ENCODE assay signal across 23 mouse cellular contexts in genomic region chr14:122888480-122888872, GRCm38 (mm10). TPM values are rescaled to one million over a fixed set of nuclear protein-coding genes. Genes with fewer than 3 reads are reported as not detected.
DNase-seq lines count a peak whose midpoint lies in the region; ATAC-seq and TF ChIP-seq lines count a peak whose summit lies in the region.
"Had no signal": no experiment of that assay in that cellular context is flagged by ENCODE, and none has a peak within 500 bp of the region (broad histone marks: within the 10 kb centered on the region; RNA-seq: fewer than 3 reads in every experiment).

No protein-coding gene starts in this region.

- 53% methylated on average over 1 of the region's 1 CpGs for WGBS in heart, embryonic 10.5 days
- WGBS in heart, embryonic 13.5 days = 46% methylated on average over 1 of the region's 1 CpGs
- 41% methylated on average over 1 of the region's 1 CpGs for WGBS in heart, embryonic 16.5 days
- WGBS in stomach, postnatal 0 days = 93% methylated on average over 1 of the region's 1 CpGs

- peak overlapping the region; percentile 42; the same call in 1 of the 2 replicates for H3K27ac ChIP-seq in heart, embryonic 10.5 days
- H3K27ac ChIP-seq in heart, embryonic 13.5 days (replicated peaks) = peak overlapping the region; percentile 68
- H3K27ac ChIP-seq in heart, embryonic 16.5 days (ENCODE audit: low read length) = peak overlapping the region; percentile 1; the same call in 1 of the 2 replicates
- no peak overlapping the region for H3K27ac ChIP-seq in stomach, postnatal 0 days (replicated peaks)
- H3K27ac ChIP-seq: forebrain, embryonic 10.5 days; forebrain, embryonic 13.5 days; gastrocnemius, adult 2 months; hindbrain, embryonic 10.5 days; hindbrain, embryonic 13.5 days had no signal

- H3K4me1 ChIP-seq in heart, embryonic 10.5 days = peaks cover 21% of the 10 kb centered on the region
- peaks cover 19% of the 10 kb centered on the region for H3K4me1 ChIP-seq in heart, embryonic 13.5 days
- H3K4me1 ChIP-seq in heart, embryonic 16.5 days (ENCODE audit: control insufficient read depth, insufficient read depth, low read length) = peaks cover 15% of the 10 kb centered on the region
- no peaks in the 10 kb centered on the region for H3K4me1 ChIP-seq in stomach, postnatal 0 days (replicated peaks; ENCODE audit: control insufficient read depth, insufficient read depth)

- TF ChIP-seq EP300 in stomach, postnatal 0 days (optimal IDR thresholded peaks at IDR 0.05) = no peak

- no peak overlapping the region for H3K9ac ChIP-seq in heart, embryonic 13.5 days
- H3K9ac ChIP-seq in heart, embryonic 16.5 days (ENCODE audit: low read length) = no peak overlapping the region
- H3K9ac ChIP-seq in stomach, postnatal 0 days (ENCODE audit: low read length) = no peak overlapping the region
- H3K9ac ChIP-seq: forebrain, embryonic 13.5 days; hindbrain, embryonic 13.5 days had no signal

- no peak overlapping the region for H3K4me2 ChIP-seq in heart, embryonic 13.5 days
- H3K4me2 ChIP-seq in heart, embryonic 16.5 days (ENCODE audit: low read depth, low read length) = no peak overlapping the region
- H3K4me2 ChIP-seq in stomach, postnatal 0 days (replicated peaks; ENCODE audit: low read depth) = no peak overlapping the region
- H3K4me2 ChIP-seq: forebrain, embryonic 13.5 days; hindbrain, embryonic 13.5 days had no signal

- no peak for ATAC-seq in heart, embryonic 13.5 days (ENCODE audit: extremely low read depth, insufficient number of reproducible peaks, low FRiP score, low TSS enrichment)
- peak; percentile 59 for ATAC-seq in heart, embryonic 16.5 days (replicated peaks; ENCODE audit: extremely low read depth, insufficient read depth, low FRiP score)
- no peak for ATAC-seq in stomach, postnatal 0 days (ENCODE audit: low FRiP score, low TSS enrichment)
- ATAC-seq: CD4-positive, CD25-positive, alpha-beta regulatory T cell, adult 4 months; forebrain, embryonic 13.5 days; forebrain, embryonic 16.5 days; hindbrain, embryonic 16.5 days; intestine, postnatal 0 days had no signal

- H3K27me3 ChIP-seq in heart, embryonic 10.5 days (ENCODE audit: insufficient read depth, poor library complexity, severe bottlenecking) = no peaks in the 10 kb centered on the region; the same call in 1 of the 2 replicates
- H3K27me3 ChIP-seq in heart, embryonic 13.5 days (replicated peaks) = no peaks in the 10 kb centered on the region
- no peaks in the 10 kb centered on the region for H3K27me3 ChIP-seq in heart, embryonic 16.5 days (ENCODE audit: control insufficient read depth, insufficient read depth, low read length)
- no peaks in the 10 kb centered on the region for H3K27me3 ChIP-seq in stomach, postnatal 0 days (ENCODE audit: control insufficient read depth, insufficient read depth, low read length)
- H3K27me3 ChIP-seq: forebrain, embryonic 13.5 days; hindbrain, embryonic 13.5 days had no signal

- peak; percentile 79 for DNase-seq in heart, embryonic 10.5 days (ENCODE audit: low spot score)
- DNase-seq in heart, postnatal 25 days (ENCODE audit: low spot score) = no peak
- no peak for DNase-seq in heart, adult 9 months (ENCODE audit: low spot score in 2 of 2)
- DNase-seq in heart, adult 18-20 months = no peak
- DNase-seq in stomach, postnatal 0 days (ENCODE audit: low spot score) = peak; percentile 8
- no peak for DNase-seq in frontal cortex, postnatal 25 days (ENCODE audit: low spot score in 2 of 2)
- DNase-seq: adrenal gland, adult 2 months; adrenal gland, postnatal 14 days; cerebellum, adult 11 months; cerebellum, adult 9-10 months; gastrocnemius, adult 2 months; gastrocnemius, postnatal 14 days; kidney, adult 2 months had no signal

- TF ChIP-seq CTCF in stomach, postnatal 0 days (IDR thresholded peaks at IDR 0.05; ENCODE audit: low read depth) = no peak

- H3K4me3 ChIP-seq in heart, embryonic 10.5 days = no peak overlapping the region
- H3K4me3 ChIP-seq in heart, embryonic 13.5 days = no peak overlapping the region
- no peak overlapping the region for H3K4me3 ChIP-seq in heart, embryonic 16.5 days (ENCODE audit: low read length)
- H3K4me3 ChIP-seq in stomach, postnatal 0 days (ENCODE audit: low read depth, low read length) = no peak overlapping the region
- H3K4me3 ChIP-seq: forebrain, embryonic 10.5 days; forebrain, embryonic 13.5 days; gastrocnemius, adult 2 months; hindbrain, embryonic 10.5 days; hindbrain, embryonic 13.5 days had no signal

- intact Hi-C loops in heart, postnatal 25 days (cut with DNase I) = no loop called here

- H3K36me3 ChIP-seq in heart, embryonic 10.5 days = peaks cover 7% of the 10 kb centered on the region; the same call in 1 of the 2 replicates
- H3K36me3 ChIP-seq in heart, embryonic 13.5 days = peaks cover 18% of the 10 kb centered on the region
- H3K36me3 ChIP-seq in heart, embryonic 16.5 days (ENCODE audit: control insufficient read depth, insufficient read depth) = peaks cover 3% of the 10 kb centered on the region; the same call in 1 of the 2 replicates
- H3K36me3 ChIP-seq in stomach, postnatal 0 days (ENCODE audit: control insufficient read depth, insufficient read depth, low read length) = 0 out of 2 replicates have a peak, but pooled peaks cover 5% of the 10 kb centered on the region

- H3K9me3 ChIP-seq in heart, embryonic 10.5 days = no peaks in the 10 kb centered on the region
- no peaks in the 10 kb centered on the region for H3K9me3 ChIP-seq in heart, embryonic 13.5 days
- no peaks in the 10 kb centered on the region for H3K9me3 ChIP-seq in heart, embryonic 16.5 days (replicated peaks; ENCODE audit: control insufficient read depth, low read length)
- H3K9me3 ChIP-seq in stomach, postnatal 0 days (ENCODE audit: control insufficient read depth, low read length) = no peaks in the 10 kb centered on the region
- H3K9me3 ChIP-seq: forebrain, embryonic 10.5 days; forebrain, embryonic 13.5 days; hindbrain, embryonic 10.5 days; hindbrain, embryonic 13.5 days had no signal

RNA-seq across cellular contexts. Expression of gene Ggact, which starts 25.1 kb away (rescaled TPM):
- polyA plus RNA-seq in heart, embryonic 10.5 days (2016; fragmentation: Nextera tagmentation; extraction: Ambion mirVana) = 10.8 and 11.0 TPM in 2 replicates
- total RNA-seq in heart, postnatal 25 days (2021) = 10 to 100 TPM; 23.8 to 27.1 TPM
- polyA plus RNA-seq in heart, embryonic 13.5 days (2015; fragmentation: Nextera tagmentation; extraction: Ambion mirVana) = 13.8 and 14.7 TPM in 2 replicates
- 14.7 and 16.1 TPM in 2 replicates for polyA plus RNA-seq in heart, embryonic 16.5 days (2015; fragmentation: Nextera tagmentation; extraction: Ambion mirVana)
- 10 to 100 TPM; 24.9 to 25.7 TPM for total RNA-seq in heart, adult 18-20 months (2021)
- 54.3 and 59.3 TPM in 2 replicates for polyA plus RNA-seq in stomach, postnatal 0 days (2015; fragmentation: Nextera tagmentation; extraction: Ambion mirVana)

Comparison
In these comparisons a context has a peak if more than half of its experiments do, and no peak if none do; other contexts are left out.
1. DNase-seq: peak in heart, embryonic 10.5 days (single experiment) and stomach, postnatal 0 days (single experiment); none in heart, postnatal 25 days (single experiment), heart, adult 9 months (0 of 2), heart, adult 18-20 months (0 of 2) and frontal cortex, postnatal 25 days (0 of 2).